Comparison of ENCODE assay signal across 8 mouse cellular contexts in the genomic region with DNA sequence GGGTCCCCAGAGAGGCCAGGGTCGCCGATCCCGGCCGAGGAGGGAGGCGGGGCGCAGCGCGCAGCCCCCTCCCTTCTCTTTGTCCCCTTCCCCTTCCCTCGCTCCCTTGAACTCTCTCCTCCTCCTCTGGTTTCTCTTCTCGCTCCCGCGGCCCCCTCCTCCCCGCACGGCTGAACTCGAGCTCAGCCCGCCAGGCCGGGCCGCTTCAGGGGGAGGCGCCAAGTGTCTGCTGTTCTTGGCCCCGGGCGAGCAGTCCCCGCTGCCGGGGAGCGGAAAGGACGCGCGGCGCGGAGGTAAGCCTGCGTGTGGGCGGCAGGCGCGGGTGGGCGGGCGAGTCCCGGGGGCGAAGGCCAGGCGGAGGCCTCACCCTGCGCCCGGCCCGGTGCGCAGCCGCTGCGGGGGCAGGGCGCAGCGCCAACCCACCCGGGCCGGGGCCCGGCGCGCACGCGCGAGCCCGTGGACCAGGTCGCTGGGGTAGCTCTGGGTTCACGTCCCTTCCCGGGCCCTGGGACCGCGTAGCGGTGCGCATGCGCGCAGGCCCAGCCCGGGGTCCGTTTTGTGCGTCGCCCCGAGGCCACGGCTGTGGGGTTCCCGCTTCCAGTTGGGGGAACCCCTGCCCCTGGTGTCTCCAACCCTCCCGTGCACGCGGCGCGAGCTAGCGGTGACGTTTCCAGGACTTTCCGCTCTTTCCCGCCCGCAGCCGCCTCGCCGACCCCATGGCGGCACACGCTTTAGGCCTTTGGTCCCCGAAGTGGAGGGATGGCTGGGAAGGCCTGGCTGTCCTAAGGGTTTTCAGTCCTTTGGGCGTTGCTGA. TPM values are rescaled to one million over a fixed set of nuclear protein-coding genes. Genes with fewer than 3 reads are reported as not detected.
DNase-seq lines count a peak whose midpoint lies in the region; ATAC-seq lines count a peak whose summit lies in the region.

No protein-coding gene starts in this region.

- H3K36me3 ChIP-seq in embryonic facial prominence, embryonic 12.5 days: 0 out of 2 replicates have a peak, but pooled peaks cover 4% of the 10 kb centered on the region

- H3K9ac ChIP-seq in embryonic facial prominence, embryonic 12.5 days: peak overlapping the region; percentile 95

- ATAC-seq in embryonic facial prominence, embryonic 12.5 days (ENCODE audit: insufficient number of reproducible peaks, insufficient read depth, low FRiP score, low TSS enrichment): peak; percentile 92

- peak overlapping the region; percentile 87 for H3K4me2 ChIP-seq in embryonic facial prominence, embryonic 12.5 days (replicated peaks)

- no peaks in the 10 kb centered on the region for H3K9me3 ChIP-seq in embryonic facial prominence, embryonic 12.5 days

- peak overlapping the region; percentile 99 for H3K27ac ChIP-seq in embryonic facial prominence, embryonic 12.5 days

- peak overlapping the region; percentile 70 for H3K4me3 ChIP-seq in embryonic facial prominence, embryonic 12.5 days

- no peaks in the 10 kb centered on the region for H3K27me3 ChIP-seq in embryonic facial prominence, embryonic 12.5 days

- peak; percentile 78 for DNase-seq in 3T3-L1 (ENCODE audit: low read depth, low spot score)
- DNase-seq in adrenal gland, postnatal 25 days: peak; percentile 86
- DNase-seq in heart, adult 9 months (ENCODE audit: low spot score in 2 of 2): peak; percentile 91 to 93
- peak; percentile 88 for DNase-seq in kidney, adult 9 months
- peak; percentile 77 for DNase-seq in liver
- DNase-seq in monocyte, adult 2 months (ENCODE audit: low read depth in 1 of 2, low spot score in 2 of 2): peak; percentile 56 to 82
- DNase-seq in spleen, postnatal 14 days (ENCODE audit: low spot score in 2 of 2): peak; percentile 58 to 59

- WGBS in embryonic facial prominence, embryonic 12.5 days: under 1% methylated on average over 83 of the region's 88 CpGs

- H3K4me1 ChIP-seq in embryonic facial prominence, embryonic 12.5 days: peaks cover 29% of the 10 kb centered on the region

RNA-seq across cellular contexts. Expression of gene Rcbtb2, which starts 20.3 kb away (rescaled TPM):
- total RNA-seq in adrenal gland, postnatal 25 days (2021): 26.2 and 33.1 TPM in 2 replicates
- 155 and 160 TPM in 2 replicates for polyA plus RNA-seq in embryonic facial prominence, embryonic 12.5 days (2016; fragmentation: Nextera tagmentation; extraction: Ambion mirVana)

Comparison
In these comparisons a context has a peak if more than half of its experiments do, and no peak if none do; other contexts are left out.
1. Peak in every context shown above with its lines: DNase-seq, ATAC-seq, H3K4me3 ChIP-seq and H3K27ac ChIP-seq.